Mouse (Mus musculus) heart, postnatal 4 days (tissue): ENCODE measurements around the gene Trim40. TPM values are rescaled to one million over a fixed set of nuclear protein-coding genes. Genes with fewer than 3 reads are reported as not detected.

Experiments used
- DNase-seq: peaks from one replicate; pipeline ENCODE4 v3.0.0; 2021
- total RNA-seq, 2 experiments: library from RNA; stranded (reverse); gene quantifications; 2 replicates each; pipeline ENCODE4 v1.2.3; 2021

Gene Trim40
- not detected for total RNA-seq

DNA sequence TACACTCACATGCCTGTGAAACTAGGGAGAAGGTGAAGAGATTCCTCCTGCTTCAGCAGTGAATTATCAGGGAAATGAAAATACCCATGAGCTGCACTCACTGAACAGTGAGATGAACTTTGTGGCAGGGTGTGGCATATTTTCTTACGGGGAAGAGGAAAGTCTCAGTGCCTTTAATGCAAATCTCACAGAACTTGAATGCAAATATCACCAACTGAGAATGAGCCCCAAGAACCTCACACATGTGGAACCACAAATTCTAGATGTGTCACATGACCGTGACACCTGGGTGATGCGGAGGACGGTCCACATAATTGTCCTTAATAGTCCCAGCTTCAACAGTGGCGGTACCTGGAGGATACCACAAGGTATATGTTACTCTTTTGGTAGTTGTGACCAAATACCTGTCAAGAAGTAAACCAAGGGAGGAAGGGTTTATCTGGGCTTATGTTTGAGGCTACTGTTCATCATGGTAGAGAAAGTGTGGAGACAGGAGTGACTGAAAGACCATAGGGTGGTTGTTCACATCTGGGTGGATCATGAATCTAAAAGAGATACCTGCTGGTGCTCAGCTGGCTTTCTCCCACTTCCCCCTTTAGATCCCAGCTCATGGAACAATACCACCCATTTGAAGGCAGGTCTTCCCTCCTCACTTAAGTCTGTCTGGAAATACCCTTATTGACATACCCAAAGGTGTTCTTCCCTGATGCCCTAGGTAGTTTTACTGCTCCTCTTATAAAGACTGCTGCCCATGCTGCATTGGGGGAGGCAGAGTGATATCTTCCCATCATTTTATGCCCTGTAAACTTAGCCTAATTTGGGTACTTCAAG, at the start of gene Trim40:
TSS of gene Trim40 (minus strand) at position 51 of the 831 bp plus-strand sequence.
- no peak for DNase-seq

DNA sequence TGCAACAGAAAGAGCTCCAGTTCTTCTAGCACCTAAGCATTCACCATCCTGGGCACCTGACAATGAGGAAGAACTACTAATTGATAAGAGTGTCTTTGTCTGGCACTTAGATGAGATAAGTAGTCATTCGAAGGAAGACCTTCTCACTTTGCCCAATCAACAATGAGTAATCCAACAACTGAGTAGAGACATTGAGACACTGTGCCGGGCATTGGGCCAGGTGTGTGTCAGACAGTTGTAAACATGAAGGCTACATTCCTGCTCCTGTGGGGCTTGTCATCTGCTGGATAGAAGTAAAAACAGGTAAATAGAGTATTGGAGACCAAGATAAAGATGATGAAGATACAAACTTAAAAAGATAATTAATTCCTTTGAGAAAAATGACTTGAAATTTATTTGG, 48.1 kb upstream of the Trim40 start:
- DNase-seq: no peak

DNA sequence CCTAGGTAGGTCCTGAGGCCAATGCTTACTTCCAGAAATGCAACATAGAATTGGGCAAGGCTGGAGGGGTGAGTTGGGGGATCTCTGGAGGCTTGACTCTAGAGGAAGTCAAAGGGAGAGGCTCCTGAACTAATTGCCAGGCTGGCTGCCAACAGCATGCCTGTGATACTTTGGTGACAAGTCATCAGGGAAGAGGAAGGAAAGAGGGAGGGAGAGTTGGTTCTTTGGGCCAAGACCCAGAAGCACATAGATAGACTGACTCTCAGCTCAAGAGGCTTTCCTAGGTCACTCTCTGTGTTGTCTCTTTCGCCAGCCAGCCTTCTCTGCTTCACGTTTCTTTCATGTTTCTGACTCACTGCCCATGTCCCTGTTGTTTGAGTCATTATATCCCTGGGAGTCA, 41.9 kb upstream of the Trim40 start:
- peak; percentile 66 for DNase-seq

DNA sequence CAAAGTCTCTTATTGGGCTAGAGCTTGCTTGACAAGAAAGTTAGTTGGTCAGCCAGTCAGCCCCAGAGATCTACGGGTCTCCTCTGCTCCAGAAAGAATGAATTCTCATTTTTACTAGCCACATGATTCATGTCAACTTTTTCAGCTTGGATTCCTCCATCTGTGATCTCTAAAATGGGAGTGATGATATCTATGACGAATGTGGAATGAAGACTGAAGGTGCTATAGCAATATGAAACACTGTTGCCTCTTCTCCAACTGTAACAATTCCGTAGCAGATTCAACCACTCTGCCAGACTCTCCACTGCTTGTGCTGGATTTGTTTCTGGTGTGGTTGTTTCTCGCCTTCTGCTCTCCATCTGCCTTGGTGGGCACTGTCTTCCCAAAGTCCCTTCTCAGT, 41.2 kb upstream of the Trim40 start:
- no peak for DNase-seq

DNA sequence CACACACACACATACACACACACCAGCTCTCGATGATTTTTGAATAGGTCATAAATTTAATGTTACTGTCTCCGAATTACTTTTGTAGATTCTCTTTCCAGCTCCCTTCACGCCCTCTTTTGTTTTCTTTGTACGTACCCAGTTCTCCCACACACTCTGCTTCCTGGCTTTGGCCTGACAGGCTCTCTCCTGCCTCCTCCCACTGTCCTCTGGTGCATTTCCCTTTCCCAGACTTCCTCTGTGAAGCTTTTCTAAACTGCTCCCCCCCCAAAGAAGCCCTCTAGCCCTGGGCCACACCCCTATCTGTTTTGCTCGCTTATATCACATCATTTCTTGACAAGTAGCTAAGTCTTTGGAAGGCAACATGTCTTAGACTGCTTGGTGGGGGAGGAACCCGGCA, 40.3 kb upstream of the Trim40 start:
- DNase-seq: peak; percentile 41

DNA sequence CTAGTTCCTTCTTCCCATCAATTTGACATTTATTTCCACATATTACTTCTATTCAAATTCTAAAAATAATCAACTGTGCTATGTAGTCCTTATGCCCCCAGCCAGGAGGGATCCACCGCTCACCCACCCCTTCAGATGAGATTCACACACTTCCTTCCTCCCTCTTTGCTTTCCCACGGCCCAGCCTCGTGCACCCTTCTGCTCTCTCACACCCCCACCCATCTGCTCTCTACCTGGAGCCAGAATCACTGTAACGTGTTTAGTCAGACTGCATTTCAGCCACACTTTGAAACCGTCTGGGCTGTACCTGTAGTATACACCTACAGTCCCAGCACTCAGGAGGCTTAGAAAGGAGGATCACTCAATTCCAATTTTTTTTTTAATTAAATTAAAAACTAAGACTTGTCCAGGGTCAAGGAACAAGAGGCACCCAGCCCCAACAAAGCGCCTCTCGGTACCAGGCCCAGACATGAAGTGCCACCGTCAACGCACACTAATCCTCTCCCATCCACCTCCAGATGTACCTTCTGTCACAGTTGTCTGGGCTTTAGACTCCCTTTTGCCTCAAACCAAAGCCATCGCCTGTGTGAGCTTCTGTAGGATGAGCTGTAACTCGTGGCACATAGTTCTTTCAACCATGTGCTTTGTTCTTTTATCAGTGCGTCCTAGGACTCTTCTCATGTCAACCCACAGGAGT, 39.5 kb upstream of the Trim40 start:
- DNase-seq: no peak

DNA sequence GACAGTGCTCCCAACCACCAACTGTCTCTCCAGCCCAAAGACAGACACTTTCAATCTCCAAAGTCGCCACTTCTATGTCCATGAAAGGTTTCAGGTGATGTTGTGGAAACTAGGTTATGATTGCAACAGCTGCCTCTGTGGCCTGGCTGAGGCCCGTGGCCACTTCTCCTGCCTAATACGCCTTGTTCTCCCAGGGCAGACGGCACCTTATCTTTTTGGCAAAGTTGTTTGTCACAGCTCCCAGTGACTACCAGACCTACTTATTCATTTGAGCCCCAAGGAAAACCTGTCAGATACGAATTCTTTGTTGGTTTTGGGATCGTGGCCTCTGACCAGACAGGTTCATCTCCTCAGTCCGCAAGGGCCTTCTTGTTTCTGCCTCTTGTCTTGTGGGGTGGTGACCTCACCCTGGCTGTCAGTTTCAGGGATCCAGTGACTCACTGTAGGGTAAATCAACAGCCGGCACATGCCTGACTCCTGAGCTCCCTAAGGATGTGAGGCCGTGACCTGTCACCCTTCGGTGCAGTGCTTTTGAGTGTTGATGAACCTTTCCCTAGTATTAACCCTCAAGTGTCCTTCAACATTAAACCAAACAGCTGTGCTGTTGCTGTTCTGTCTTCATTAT, 37.7 kb upstream of the Trim40 start:
- DNase-seq: no peak

DNA sequence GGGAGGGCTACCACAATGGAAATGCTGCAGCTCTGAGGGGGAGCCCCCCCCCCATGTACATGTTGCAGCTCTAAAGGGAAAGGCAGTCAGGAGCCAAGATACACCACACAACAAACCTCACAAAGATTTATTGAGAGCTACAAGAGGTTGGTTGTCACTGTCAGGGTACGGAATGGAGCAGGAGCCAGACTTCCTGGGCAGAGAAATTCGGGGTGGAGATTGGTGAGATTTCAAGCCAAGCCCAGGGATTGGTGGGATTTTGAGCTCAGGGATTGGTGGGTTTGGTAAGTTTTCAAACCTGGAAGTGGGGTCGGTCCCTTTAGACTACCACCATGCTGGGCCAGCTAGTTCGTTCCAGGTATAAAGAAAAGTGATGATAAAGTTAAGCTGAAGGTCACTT, 33.6 kb upstream of the Trim40 start:
- DNase-seq: no peak

DNA sequence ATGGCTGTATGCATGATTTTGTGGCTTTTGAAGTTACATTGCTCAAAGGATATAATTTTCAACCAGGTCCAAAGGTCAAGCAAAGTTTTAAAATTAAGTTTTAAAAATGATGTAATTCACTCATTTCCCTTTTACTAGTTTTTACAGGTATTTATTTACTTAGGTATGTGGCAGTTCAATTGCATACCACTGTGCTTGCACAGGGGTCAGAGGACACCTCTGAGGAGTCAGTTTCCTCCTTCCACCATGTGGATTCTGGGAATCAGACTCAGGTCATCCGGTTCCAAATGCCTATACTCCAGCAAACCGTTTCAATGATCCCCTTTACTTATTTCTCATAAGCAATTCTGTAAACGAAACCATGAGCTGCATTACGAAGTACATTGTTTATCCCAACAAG, 32.8 kb upstream of the Trim40 start:
- DNase-seq: no peak

DNA sequence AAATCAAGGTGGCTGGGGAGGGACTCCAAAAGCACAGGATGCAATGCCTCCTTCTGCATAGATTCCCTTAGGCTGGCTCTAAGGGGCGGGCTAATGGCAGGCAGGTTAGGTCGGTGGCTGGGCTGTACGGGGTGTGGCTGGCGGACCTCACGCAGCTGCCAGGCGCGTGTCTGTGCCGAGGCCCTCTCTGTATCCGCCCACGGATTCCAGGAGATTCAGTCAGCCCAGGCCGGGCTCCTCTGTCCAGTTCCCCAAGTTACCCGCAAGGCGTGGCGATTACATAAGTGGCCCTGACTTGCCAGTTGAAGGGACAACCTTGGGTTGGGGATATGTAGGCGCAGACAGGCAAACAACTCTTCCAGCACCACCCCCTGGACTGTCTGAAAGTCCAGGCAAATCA, 30.3 kb upstream of the Trim40 start:
- no peak for DNase-seq

DNA sequence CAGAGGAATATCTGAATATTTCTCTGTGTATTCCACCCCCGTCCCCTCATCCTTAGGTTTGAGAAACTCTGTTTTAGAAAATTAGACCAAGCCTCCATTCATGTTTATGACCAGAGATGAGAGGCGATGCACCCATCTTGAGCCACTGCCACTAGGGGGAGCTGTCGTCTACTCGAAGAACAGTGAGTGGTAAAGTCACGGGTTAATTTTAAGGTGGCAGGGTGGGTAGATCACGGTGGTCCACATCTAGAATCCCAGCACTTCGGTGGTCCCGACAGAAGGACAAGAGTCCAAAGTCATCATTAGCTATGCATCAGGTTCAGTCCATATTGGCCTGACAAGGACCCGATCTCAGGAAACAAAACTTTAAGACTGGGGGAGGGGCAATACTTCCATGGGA, 25.2 kb upstream of the Trim40 start:
- DNase-seq: peak; percentile 75

DNA sequence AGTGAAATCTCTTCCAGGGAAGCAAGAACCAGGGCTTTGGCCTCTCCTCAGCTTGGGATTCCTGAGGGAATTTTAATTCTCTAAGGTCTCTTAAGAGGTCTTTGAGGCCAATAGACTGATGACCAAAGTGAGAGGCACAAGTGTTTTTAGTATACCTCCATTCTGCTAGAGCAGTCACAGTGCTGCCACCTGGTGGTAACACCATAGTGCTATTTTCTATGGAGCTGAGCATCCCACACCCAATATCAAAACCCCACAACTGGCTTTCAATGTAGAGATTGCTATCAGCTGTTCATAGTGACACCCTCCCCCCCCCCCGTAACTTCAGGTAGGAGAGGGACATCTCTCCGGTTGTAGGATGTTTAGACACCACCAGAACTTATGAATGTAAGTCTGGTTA, 24.2 kb upstream of the Trim40 start:
- peak; percentile 84 for DNase-seq

DNA sequence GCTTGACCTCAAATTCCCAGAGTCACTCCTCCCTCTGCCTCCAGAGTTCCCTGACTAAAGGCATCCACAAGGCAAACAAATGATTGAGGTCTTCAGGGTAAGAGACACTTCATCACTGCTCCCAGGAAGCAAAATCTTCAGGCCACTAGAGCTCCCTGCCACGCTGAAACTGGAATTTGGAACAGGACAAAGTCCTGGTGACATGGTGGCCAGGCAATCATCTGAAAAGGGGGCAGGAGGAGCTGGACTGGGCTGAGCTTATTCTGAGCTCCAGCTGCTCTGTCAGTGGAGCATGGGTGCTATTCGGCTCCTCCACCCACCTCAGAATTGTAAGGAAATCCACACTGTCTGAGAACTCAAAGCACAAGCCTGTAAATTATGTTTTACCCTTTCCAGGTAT, 22.1 kb upstream of the Trim40 start:
- no peak for DNase-seq

DNA sequence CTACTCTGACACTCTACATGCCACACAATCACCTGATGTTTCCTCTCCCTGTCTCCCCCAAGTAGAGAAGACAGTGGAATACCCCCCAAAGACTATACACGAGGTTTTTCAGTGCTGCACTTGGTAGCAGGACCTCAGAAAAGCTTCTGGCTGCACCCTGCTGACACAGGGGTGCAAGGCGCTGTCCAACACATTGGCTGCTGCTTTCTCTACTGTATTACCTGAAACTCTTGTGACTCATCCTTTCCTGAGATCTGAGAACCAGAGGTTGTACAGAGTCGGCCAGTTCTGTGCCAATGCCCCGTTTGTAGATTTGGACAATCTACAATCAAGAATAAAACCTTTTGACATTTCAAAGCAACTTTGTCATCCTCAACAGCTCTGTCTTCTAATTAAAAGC, 19.9 kb upstream of the Trim40 start:
- DNase-seq: no peak

DNA sequence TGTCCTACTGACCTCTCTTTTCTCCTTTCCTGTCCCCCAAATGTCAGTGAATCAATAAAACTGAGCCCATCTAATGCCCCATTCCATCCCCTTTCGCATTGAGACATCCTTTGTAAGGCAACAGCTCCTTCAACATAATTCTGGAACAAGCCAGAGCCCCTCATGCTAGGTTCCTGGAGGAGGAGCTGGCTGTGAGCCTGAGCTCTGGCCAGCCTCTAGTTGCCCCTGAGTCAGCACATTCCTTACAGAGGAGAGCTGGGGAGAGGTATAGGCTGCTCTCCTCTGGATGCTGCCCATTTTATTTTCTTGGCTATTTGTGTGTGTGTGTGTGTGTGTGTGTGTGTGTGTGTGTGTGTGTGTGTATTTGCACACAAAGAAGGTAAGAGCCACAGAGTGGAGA, 18.3 kb upstream of the Trim40 start:
- no peak for DNase-seq

DNA sequence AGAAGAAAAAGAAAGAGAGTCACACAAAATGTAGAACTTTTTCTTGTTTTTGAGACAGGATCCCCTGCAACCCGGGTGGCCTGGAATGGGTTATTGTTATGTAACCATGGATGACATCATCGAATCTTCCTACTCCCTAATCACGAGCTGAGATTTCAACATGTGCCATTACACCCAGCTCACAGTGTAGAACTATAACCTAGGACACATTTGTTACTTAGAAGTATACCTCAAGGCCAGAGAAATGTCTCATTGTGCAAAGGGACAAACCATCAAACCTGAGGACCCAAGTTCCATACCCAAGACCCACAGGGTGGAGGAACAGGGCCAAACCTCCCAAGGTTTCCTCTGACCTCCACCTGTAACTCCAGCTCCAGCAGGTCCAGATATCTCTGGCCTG, 13.7 kb upstream of the Trim40 start:
- DNase-seq: no peak

DNA sequence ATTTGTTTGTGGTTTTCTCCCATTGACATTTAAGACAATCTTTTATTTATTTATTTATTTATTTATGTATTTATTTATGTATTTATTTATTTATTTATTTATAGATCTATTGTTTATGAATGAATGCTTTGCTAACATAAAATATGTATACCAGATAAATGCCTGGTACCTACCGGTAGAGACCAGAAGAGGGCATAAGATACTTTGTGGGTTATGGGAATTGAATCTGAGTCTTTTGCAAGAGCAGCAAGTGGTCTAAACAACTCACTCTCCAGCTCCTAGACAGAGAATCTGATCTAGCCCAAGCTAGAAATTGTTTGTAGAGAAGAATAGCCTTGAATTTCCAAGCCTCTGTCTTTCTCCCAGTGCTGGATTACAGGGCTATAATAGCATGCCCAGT, 10.8 kb upstream of the Trim40 start:
- DNase-seq: no peak

DNA sequence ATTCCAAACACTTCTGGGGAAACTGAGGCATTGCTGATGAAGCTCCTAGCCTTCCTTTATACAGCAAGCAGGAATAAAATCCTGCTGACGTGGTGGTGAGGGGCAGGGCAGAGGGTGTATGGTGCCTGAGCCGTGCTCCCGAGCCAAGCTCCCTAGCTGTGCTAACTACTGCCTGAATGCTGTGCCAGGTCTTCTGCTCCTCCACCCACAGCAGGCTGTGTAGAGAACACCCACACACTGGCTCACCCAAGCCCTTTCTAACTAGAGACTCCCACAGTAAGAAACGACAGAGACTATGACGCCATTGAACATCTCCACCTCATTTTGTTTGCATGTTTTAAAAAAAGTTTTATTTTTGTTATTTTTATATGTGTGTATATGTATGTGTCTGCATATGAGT, 10.1 kb upstream of the Trim40 start:
- DNase-seq: no peak

DNA sequence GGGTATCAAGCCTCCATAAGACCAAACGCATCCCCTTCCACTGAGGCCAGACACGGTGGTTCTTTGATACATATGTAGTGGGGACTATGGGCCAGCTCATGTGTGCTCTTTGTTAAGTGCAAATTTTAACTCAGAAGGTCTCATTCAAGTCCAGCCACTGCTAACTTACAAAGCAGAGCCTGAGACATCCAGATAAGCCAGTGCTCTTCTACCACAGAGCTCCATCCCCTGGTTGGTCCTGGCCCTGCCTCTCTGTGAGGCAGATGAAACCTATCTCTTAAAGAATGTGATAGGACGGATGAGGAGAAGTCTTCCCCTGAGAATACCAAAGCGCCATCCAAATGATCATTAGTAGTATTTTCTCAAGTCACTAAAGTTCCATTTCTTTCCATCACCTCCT, 9.5 kb upstream of the Trim40 start:
- DNase-seq: no peak

DNA sequence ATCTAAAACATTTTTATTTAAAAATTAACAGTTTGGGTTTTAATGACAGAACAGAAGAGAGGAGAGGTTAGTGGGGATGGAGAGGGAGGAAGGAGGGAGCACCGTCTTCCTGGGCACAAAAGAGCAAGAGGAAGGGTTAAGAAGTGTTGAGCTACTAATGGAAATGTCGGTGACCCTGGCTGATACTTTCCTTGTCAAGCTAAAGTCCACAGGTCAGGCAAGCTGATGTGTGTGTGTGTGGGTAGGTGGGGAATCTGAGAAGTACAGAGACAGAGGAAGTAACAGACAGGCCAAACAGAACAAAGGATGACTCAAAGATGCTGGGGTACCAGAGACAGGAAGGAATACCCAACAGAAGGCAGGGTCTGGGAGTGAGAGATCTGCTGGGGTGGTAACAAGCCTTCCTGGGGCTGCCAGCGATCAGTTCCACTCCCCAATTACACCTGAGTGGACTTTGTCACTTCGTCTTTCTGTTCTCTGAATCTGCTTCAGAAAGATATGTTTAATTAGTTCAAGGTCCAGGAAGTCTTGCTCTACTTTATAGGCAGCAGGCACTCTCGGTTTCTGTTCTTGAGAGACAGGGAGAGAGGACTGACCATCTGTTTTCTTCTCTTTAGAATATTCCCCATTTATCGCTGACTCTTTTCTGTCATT, 7.8 kb upstream of the Trim40 start, which contains the start of gene Trim31:
TSS of gene Trim31 (plus strand) at position 567 of the 654 bp plus-strand sequence.
- no peak for DNase-seq

DNA sequence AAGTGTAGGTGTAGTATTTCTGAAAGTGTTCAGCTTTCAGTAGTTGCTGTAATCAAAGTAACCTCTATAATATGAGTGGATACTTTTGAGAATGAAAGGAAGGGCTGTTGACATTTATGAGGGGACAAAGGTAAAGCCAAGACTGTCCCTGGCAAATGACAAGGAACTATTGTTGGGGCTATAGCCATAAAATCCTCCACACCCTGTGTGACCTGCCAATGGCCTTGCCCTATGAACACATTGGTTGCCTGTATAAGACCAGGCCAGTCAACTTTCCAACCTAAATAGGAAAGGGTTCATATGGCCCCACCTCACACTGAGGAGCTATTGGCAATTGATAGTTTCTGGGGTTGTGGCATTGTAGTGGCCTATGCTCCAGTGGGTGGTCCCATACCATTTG, 7.1 kb upstream of the Trim40 start:
- no peak for DNase-seq

DNA sequence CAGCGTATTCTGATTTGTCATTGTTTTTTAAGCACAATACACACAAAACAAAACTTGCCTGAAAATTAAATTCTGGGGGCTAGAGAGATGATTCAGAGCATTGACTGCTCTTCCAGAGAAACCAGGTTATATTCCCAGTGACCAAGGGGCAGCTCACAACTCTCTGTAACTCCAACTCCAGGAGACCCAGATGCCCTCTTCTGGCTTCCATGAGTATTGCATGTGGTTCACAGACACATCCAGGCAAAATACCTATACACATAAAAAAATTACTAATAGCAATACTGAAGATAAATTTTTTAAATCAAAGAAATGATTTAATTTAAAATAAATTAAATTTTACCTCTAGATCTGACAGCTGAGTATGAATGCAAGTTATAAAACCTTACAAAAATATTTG, 6.7 kb upstream of the Trim40 start:
- DNase-seq: peak; percentile 55

DNA sequence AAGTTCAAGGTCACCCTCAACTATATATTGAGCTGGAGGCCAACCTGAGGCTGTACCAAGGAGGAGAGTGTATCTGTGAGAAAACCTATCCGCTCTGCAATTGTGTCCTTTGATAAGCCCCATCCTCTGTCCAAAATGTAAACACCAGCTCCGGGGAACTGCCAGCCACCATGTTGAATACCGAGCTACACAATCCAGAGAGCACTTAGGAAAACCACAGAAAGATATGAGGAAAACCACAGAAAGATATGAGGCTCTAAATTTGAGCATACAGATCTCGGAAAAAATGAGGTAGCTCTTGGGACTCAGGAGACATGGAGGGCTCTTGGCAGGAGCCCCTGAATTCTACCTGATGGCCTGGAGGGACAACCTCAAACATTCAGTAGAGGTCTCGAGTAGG, 3.5 kb upstream of the Trim40 start:
- DNase-seq: no peak
